Mouse (Mus musculus): ENCODE results near the gene 3425401B19Rik. TPM values are rescaled to one million over a fixed set of nuclear protein-coding genes. Genes with fewer than 3 reads are reported as not detected.

3425401B19Rik gene
- polyA plus RNA-seq, 1 experiment = 0.11 TPM

GRCm38 (mm10) chr14:32709861-32710260 lies 24.8 kb upstream of the 3425401B19Rik start:
- Histone ChIP-seq H3K27me3 (ENCODE audit: control insufficient read depth, insufficient read depth, low read length) (no peaks in the 10 kb centered on the region), H3K4me1 (ENCODE audit: control insufficient read depth, insufficient read depth, insufficient read length, low read length) (no peaks in the 10 kb centered on the region), H3K27ac (ENCODE audit: insufficient read depth, low read depth, low read length) (no peak overlapping the region), H3K36me3 (ENCODE audit: control insufficient read depth, insufficient read depth, low read length) (no peaks in the 10 kb centered on the region), H3K4me3 (ENCODE audit: low read depth, low read length) (no peak overlapping the region)
- WGBS = 95% methylated on average over 6 of the region's 6 CpGs
- TF ChIP-seq CTCF (IDR thresholded peaks at IDR 0.05; ENCODE audit: extremely low read depth, insufficient read length, insufficient replicate concordance, low read depth, low read length) (no peak), POLR2A (IDR thresholded peaks at IDR 0.05; ENCODE audit: low read depth, low read length) (no peak)

DNA sequence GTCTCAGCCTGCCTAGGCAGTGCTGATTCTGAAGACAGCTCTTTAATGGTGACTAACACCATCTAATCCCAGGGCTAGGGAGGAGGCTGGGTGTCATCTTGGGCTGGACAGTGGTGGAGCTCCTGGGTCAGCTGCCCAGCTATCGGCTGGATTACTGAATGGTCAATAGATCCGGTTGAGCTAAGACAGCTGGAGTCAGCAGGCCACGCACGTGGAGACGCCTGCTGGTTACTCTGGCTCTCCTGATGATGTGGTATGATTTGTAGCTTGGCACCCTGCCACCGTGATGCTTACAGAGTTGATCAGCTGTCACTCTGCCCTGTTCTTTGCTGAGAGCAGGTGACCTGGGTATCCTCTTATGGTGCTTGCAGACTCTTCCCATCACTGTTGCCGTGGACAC lies 23.7 kb upstream of the 3425401B19Rik start:
- Histone ChIP-seq H3K27me3 (ENCODE audit: control insufficient read depth, insufficient read depth, low read length) (no peaks in the 10 kb centered on the region), H3K27ac (ENCODE audit: insufficient read depth, low read depth, low read length) (no peak overlapping the region), H3K36me3 (ENCODE audit: control insufficient read depth, insufficient read depth, low read length) (no peaks in the 10 kb centered on the region), H3K4me3 (ENCODE audit: low read depth, low read length) (no peak overlapping the region), H3K4me1 (ENCODE audit: control insufficient read depth, insufficient read depth, insufficient read length, low read length) (no peaks in the 10 kb centered on the region)
- no peak for TF ChIP-seq POLR2A (IDR thresholded peaks at IDR 0.05; ENCODE audit: low read depth, low read length)
- no peak for TF ChIP-seq CTCF (IDR thresholded peaks at IDR 0.05; ENCODE audit: extremely low read depth, insufficient read length, insufficient replicate concordance, low read depth, low read length)
- WGBS = 41% methylated on average over 7 of the region's 7 CpGs

DNA sequence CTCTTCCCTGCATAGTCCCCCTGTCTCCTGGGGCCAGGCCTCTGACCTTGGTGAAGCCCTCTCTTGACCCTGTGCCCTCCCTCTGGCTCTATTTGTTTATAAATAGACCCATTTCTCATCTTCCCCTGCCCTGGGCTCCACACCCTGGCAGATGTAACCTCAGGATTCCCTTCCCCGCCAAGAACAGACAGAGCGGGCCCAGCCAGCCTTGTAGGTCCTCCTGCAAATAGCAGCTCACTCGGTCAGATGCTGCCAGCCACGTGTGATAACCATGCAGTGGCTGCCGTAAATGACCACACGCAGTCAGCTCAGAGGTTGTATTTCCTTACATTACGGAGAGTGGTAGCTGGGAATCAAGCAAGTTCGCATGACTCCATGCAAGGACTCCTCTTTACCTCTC lies 22.8 kb upstream of the 3425401B19Rik start:
- no peak overlapping the region for H3K27ac ChIP-seq (ENCODE audit: insufficient read depth, low read depth, low read length)
- H3K27me3 ChIP-seq (ENCODE audit: control insufficient read depth, insufficient read depth, low read length) = no peaks in the 10 kb centered on the region
- TF ChIP-seq CTCF (IDR thresholded peaks at IDR 0.05; ENCODE audit: extremely low read depth, insufficient read length, insufficient replicate concordance, low read depth, low read length) = no peak
- TF ChIP-seq POLR2A (IDR thresholded peaks at IDR 0.05; ENCODE audit: low read depth, low read length) = no peak
- H3K4me3 ChIP-seq (ENCODE audit: low read depth, low read length) = no peak overlapping the region
- H3K36me3 ChIP-seq (ENCODE audit: control insufficient read depth, insufficient read depth, low read length) = no peaks in the 10 kb centered on the region
- WGBS = 72% methylated on average over 8 of the region's 8 CpGs
- no peaks in the 10 kb centered on the region for H3K4me1 ChIP-seq (ENCODE audit: control insufficient read depth, insufficient read depth, insufficient read length, low read length)

- no peaks in the 10 kb centered on the region for H3K36me3 ChIP-seq (ENCODE audit: control insufficient read depth, insufficient read depth, low read length)
- no peak overlapping the region for H3K27ac ChIP-seq (ENCODE audit: insufficient read depth, low read depth, low read length)
- no peak overlapping the region for H3K4me3 ChIP-seq (ENCODE audit: low read depth, low read length)
- WGBS = 45% methylated on average over 8 of the region's 8 CpGs
- H3K27me3 ChIP-seq (ENCODE audit: control insufficient read depth, insufficient read depth, low read length) = no peaks in the 10 kb centered on the region
- no peak for TF ChIP-seq CTCF (IDR thresholded peaks at IDR 0.05; ENCODE audit: extremely low read depth, insufficient read length, insufficient replicate concordance, low read depth, low read length)
- no peak for TF ChIP-seq POLR2A (IDR thresholded peaks at IDR 0.05; ENCODE audit: low read depth, low read length)
- no peaks in the 10 kb centered on the region for H3K4me1 ChIP-seq (ENCODE audit: control insufficient read depth, insufficient read depth, insufficient read length, low read length)
Measured at GRCm38 (mm10) chr14:32700972-32701371, 15.9 kb upstream of the 3425401B19Rik start.

DNA sequence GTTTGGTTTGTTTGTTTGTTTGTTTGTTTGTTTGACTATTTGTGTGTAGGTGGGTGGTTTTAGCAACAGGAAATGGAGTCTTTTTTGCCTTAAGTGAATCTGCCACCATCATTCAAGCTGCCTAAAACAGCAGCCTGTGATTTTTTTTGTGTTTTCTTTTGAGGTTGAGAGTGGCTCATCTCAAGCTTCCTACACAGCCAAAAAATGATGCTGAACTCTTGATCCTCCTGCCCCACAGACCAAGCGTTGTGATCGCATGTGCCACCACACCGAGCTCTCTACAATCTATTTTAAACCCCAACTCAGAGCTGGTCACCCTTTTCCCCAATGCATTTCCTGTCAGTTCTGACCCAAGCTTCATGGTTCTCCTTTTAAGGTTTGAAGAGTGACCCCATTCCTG lies 13.5 kb upstream of the 3425401B19Rik start:
- no peak overlapping the region for H3K27ac ChIP-seq (ENCODE audit: insufficient read depth, low read depth, low read length)
- no peaks in the 10 kb centered on the region for H3K4me1 ChIP-seq (ENCODE audit: control insufficient read depth, insufficient read depth, insufficient read length, low read length)
- H3K4me3 ChIP-seq (ENCODE audit: low read depth, low read length) = no peak overlapping the region
- WGBS = 75% methylated on average over 3 of the region's 3 CpGs
- H3K36me3 ChIP-seq (ENCODE audit: control insufficient read depth, insufficient read depth, low read length) = no peaks in the 10 kb centered on the region
- H3K27me3 ChIP-seq (ENCODE audit: control insufficient read depth, insufficient read depth, low read length) = no peaks in the 10 kb centered on the region
- no peak for TF ChIP-seq POLR2A (IDR thresholded peaks at IDR 0.05; ENCODE audit: low read depth, low read length)
- no peak for TF ChIP-seq CTCF (IDR thresholded peaks at IDR 0.05; ENCODE audit: extremely low read depth, insufficient read length, insufficient replicate concordance, low read depth, low read length)

DNA sequence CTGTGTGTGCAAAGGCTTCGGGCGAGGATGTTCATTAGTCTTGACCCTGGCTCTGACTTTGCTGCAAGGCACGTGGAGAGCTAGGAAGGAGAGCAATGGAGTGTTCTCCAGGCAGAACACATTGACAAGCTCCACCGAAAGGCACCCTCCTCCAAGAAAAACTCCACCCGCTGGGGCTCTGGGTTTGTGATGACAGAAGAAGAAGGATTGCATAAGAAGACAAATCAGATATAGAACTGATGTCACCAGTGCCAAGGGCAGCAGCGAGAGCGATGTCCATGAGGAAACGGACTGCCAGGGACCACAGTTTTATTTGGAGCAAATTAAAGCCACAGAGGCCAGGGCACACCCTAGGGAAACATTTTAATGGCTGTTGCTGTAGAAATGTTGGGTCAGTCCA lies 12.7 kb upstream of the 3425401B19Rik start:
- no peak overlapping the region for H3K4me3 ChIP-seq (ENCODE audit: low read depth, low read length)
- 65% methylated on average over 8 of the region's 8 CpGs for WGBS

GRCm38 (mm10) chr14:32696344-32696743 lies 11.3 kb upstream of the 3425401B19Rik start:
- TF ChIP-seq CTCF (IDR thresholded peaks at IDR 0.05; ENCODE audit: extremely low read depth, insufficient read length, insufficient replicate concordance, low read depth, low read length) = no peak
- TF ChIP-seq POLR2A (IDR thresholded peaks at IDR 0.05; ENCODE audit: low read depth, low read length) = no peak
- Histone ChIP-seq H3K27me3 (ENCODE audit: control insufficient read depth, insufficient read depth, low read length) (no peaks in the 10 kb centered on the region), H3K4me3 (ENCODE audit: low read depth, low read length) (no peak overlapping the region), H3K4me1 (ENCODE audit: control insufficient read depth, insufficient read depth, insufficient read length, low read length) (no peaks in the 10 kb centered on the region), H3K36me3 (ENCODE audit: control insufficient read depth, insufficient read depth, low read length) (no peaks in the 10 kb centered on the region), H3K27ac (ENCODE audit: insufficient read depth, low read depth, low read length) (no peak overlapping the region)
- 74% methylated on average over 2 of the region's 2 CpGs for WGBS

More for the DNA sequence above, 12.7 kb upstream of the 3425401B19Rik start:
- no peaks in the 10 kb centered on the region for H3K4me1 ChIP-seq (ENCODE audit: control insufficient read depth, insufficient read depth, insufficient read length, low read length)
- no peaks in the 10 kb centered on the region for H3K27me3 ChIP-seq (ENCODE audit: control insufficient read depth, insufficient read depth, low read length)
- no peak overlapping the region for H3K27ac ChIP-seq (ENCODE audit: insufficient read depth, low read depth, low read length)
- TF ChIP-seq POLR2A (IDR thresholded peaks at IDR 0.05; ENCODE audit: low read depth, low read length) = no peak
- TF ChIP-seq CTCF (IDR thresholded peaks at IDR 0.05; ENCODE audit: extremely low read depth, insufficient read length, insufficient replicate concordance, low read depth, low read length) = no peak
- no peaks in the 10 kb centered on the region for H3K36me3 ChIP-seq (ENCODE audit: control insufficient read depth, insufficient read depth, low read length)

DNA sequence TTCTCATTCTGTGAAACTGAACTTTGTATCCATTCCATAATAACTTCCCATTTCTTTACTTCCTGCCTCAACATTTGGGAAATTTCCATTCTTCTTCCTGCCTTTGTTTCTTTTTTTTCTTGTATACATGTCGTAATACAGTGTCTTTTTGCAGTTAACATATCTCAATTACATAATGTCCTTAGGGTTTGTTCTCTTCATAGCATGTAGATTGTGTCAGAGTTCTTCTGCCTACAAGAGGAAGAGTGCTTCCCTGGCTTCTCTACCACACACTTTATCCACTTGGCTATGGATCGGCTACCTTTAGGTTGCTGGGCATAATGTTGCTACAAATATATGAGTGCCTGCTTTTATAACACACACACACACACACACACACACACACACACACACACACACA lies 10.8 kb upstream of the 3425401B19Rik start:
- no peak overlapping the region for H3K27ac ChIP-seq (ENCODE audit: insufficient read depth, low read depth, low read length)
- TF ChIP-seq POLR2A (IDR thresholded peaks at IDR 0.05; ENCODE audit: low read depth, low read length) (no peak), CTCF (IDR thresholded peaks at IDR 0.05; ENCODE audit: extremely low read depth, insufficient read length, insufficient replicate concordance, low read depth, low read length) (no peak)
- H3K27me3 ChIP-seq (ENCODE audit: control insufficient read depth, insufficient read depth, low read length) = no peaks in the 10 kb centered on the region
- H3K4me3 ChIP-seq (ENCODE audit: low read depth, low read length) = no peak overlapping the region
- WGBS = 73% methylated on average over 2 of the region's 2 CpGs
- no peaks in the 10 kb centered on the region for H3K36me3 ChIP-seq (ENCODE audit: control insufficient read depth, insufficient read depth, low read length)
- no peaks in the 10 kb centered on the region for H3K4me1 ChIP-seq (ENCODE audit: control insufficient read depth, insufficient read depth, insufficient read length, low read length)

All from small intestine, adult 2 months (tissue).